Mouse (Mus musculus): ENCODE measurements around the gene Urm1.

- TF ChIP-seq CTCF (IDR thresholded peaks at IDR 0.05 in 2 of 3, conservative IDR thresholded peaks at IDR 0.05 in 1 of 3; ENCODE audit: control insufficient read depth in 1 of 3, insufficient read depth in 1 of 3, low read depth in 2 of 3, low read length in 3 of 3, poor library complexity in 1 of 3, severe bottlenecking in 1 of 3) (no peak), KAT2A (conservative IDR thresholded peaks at IDR 0.05; ENCODE audit: low read depth, low read length) (no peak), ELF1 (IDR thresholded peaks at IDR 0.05; ENCODE audit: low read depth, low read length) (no peak), RCOR1 (IDR thresholded peaks at IDR 0.05; ENCODE audit: low read depth, low read length) (no peak), JUND (IDR thresholded peaks at IDR 0.05; ENCODE audit: low read depth, low read length) (no peak), CHD2 (IDR thresholded peaks at IDR 0.05; ENCODE audit: low read length) (no peak), TCF12 (IDR thresholded peaks at IDR 0.05; ENCODE audit: low read depth, low read length) (no peak), POLR2AphosphoS5 (IDR thresholded peaks at IDR 0.05; ENCODE audit: borderline replicate concordance, low read depth, low read length) (no peak), MAX (IDR thresholded peaks at IDR 0.05; ENCODE audit: low read length) (no peak), MXI1 (IDR thresholded peaks at IDR 0.05; ENCODE audit: low read depth, low read length) (no peak)
Observed at GRCm38 (mm10) chr2:29844115-29844514, 24.2 kb downstream of the Urm1 start.

Data from MEL (cell line).